ENCODE assay signal across 9 mouse cellular contexts in the genomic region with DNA sequence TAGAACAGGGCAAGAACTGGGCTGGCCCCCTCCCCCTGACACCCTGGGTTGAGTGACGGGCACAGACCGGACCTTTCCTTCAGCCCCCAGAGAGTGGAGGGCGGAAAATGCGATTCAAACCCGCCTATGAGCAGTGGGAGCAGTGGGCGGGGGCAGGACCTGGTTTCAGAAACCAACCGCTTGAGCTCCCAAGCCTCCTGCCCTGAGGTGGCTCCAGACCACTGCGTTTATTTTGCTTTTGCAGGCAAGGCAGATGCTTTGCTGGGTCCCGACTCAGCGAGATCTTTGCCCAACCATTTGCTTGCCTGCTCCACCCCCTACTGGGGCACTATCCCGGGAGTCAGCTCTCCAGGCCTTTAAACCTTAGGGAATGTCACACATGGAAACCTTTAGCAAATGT. TPM values are rescaled to one million over a fixed set of nuclear protein-coding genes. Genes with fewer than 3 reads are reported as not detected.
DNase-seq lines count a peak whose midpoint lies in the region; ATAC-seq lines count a peak whose summit lies in the region.
"Had no signal": no experiment of that assay in that cellular context is flagged by ENCODE, and none has a peak within 500 bp of the region (broad histone marks: within the 10 kb centered on the region; RNA-seq: fewer than 3 reads in every experiment).

No protein-coding gene starts in this region.

- peaks cover 75% of the 10 kb centered on the region for H3K27me3 ChIP-seq in heart, embryonic 12.5 days (replicated peaks)
- H3K27me3 ChIP-seq in stomach, embryonic 15.5 days (replicated peaks), result peaks cover 32% of the 10 kb centered on the region

- WGBS in heart, embryonic 12.5 days, result under 1% methylated on average over 11 of the region's 11 CpGs
- 5% methylated on average over 11 of the region's 11 CpGs for WGBS in stomach, embryonic 15.5 days

- H3K4me2 ChIP-seq in heart, embryonic 12.5 days, result peak overlapping the region; percentile 61
- peak overlapping the region; percentile 51 for H3K4me2 ChIP-seq in stomach, embryonic 15.5 days

- 0 out of 2 replicates have a peak overlapping the region, but pooled peaks have one; percentile 21 for H3K9ac ChIP-seq in heart, embryonic 12.5 days
- H3K9ac ChIP-seq in stomach, embryonic 15.5 days, result no peak overlapping the region

- no peaks in the 10 kb centered on the region for H3K9me3 ChIP-seq in heart, embryonic 12.5 days (replicated peaks)
- H3K9me3 ChIP-seq in stomach, embryonic 15.5 days, result no peaks in the 10 kb centered on the region
- H3K9me3 ChIP-seq: megakaryocyte, embryonic 14.5 days had no signal

- no peak overlapping the region for H3K27ac ChIP-seq in heart, embryonic 12.5 days (ENCODE audit: poor library complexity, severe bottlenecking)
- H3K27ac ChIP-seq in stomach, embryonic 15.5 days, result no peak overlapping the region

- peak; percentile 20 for DNase-seq in adrenal gland, postnatal 10 days
- no peak for DNase-seq in adrenal gland, adult 18-20 months (ENCODE audit: low spot score in 2 of 2)
- DNase-seq in embryo, embryonic 10.5 days (ENCODE audit: low spot score), result peak; percentile 82
- DNase-seq in kidney, postnatal 14 days, result peak; percentile 45
- DNase-seq in adipocyte (ENCODE audit: low spot score), result no peak
- no peak for DNase-seq in left cerebral cortex, postnatal 25 days (ENCODE audit: low spot score in 2 of 2)

- intact Hi-C loops in left cerebral cortex, postnatal 25 days (cut with DNase I), result loop anchor here (2.0 to 10.0 kb wide), 5 partner anchors 71 to 1085 kb away; partner anchors contain the start of gene Usp46

- H3K36me3 ChIP-seq in heart, embryonic 12.5 days, result no peaks in the 10 kb centered on the region
- H3K36me3 ChIP-seq in stomach, embryonic 15.5 days, result no peaks in the 10 kb centered on the region

- H3K4me1 ChIP-seq in heart, embryonic 12.5 days (replicated peaks), result peaks cover 46% of the 10 kb centered on the region
- H3K4me1 ChIP-seq in stomach, embryonic 15.5 days, result peaks cover 40% of the 10 kb centered on the region

- peak overlapping the region; percentile 43 for H3K4me3 ChIP-seq in heart, embryonic 12.5 days
- peak overlapping the region; percentile 11 for H3K4me3 ChIP-seq in stomach, embryonic 15.5 days (replicated peaks)
- H3K4me3 ChIP-seq: megakaryocyte, embryonic 14.5 days had no signal

- no peak for ATAC-seq in heart, embryonic 12.5 days (ENCODE audit: insufficient number of reproducible peaks, low FRiP score)
- ATAC-seq in stomach, embryonic 15.5 days (ENCODE audit: insufficient read depth, low FRiP score, low read depth), result 0 out of 2 replicates have a peak, but pooled peaks have one; percentile 12

RNA-seq across cellular contexts. Expression of gene Pdgfra, which starts 2.2 kb away (rescaled TPM):
- total RNA-seq in adrenal gland, postnatal 10 days (2021), result 10 to 100 TPM; 32.1 to 35.6 TPM
- total RNA-seq in adrenal gland, adult 18-20 months (2021), result 10 to 100 TPM; 32.4 to 39.2 TPM
- polyA plus RNA-seq in heart, embryonic 12.5 days (2016; fragmentation: Nextera tagmentation; extraction: Ambion mirVana), result 41.2 and 41.3 TPM in 2 replicates
- polyA plus RNA-seq in stomach, embryonic 15.5 days (2015; fragmentation: Nextera tagmentation; extraction: Ambion mirVana), result 29.2 and 34.8 TPM in 2 replicates
- 10 to 100 TPM; 45.5 to 45.7 TPM for total RNA-seq in left cerebral cortex, postnatal 25 days (2021)

Comparison
In these comparisons a context has a peak if more than half of its experiments do, and no peak if none do; other contexts are left out.
1. DNase-seq: peak in adrenal gland, postnatal 10 days (single experiment), embryo, embryonic 10.5 days (single experiment) and kidney, postnatal 14 days (single experiment); none in adrenal gland, adult 18-20 months (0 of 2), adipocyte (single experiment) and left cerebral cortex, postnatal 25 days (0 of 2).